Mouse (Mus musculus) E14TG2a.4 (cell line): ENCODE measurements around the gene Col6a1.

Source experiments
- CTCF ChIP-seq: conservative IDR thresholded peaks from 2 replicates; pipeline ENCODE4 v1.5.1; 2014; ENCODE audit warnings: low read length
- NANOG ChIP-seq: IDR thresholded peaks from 2 replicates; pipeline ENCODE4 v1.6.1; 2014; ENCODE audit warnings: borderline replicate concordance, low read length, mixed read lengths
- POU5F1 ChIP-seq: IDR thresholded peaks from 2 replicates; pipeline ENCODE4 v1.6.1; 2014; ENCODE audit warnings: low read length, borderline replicate concordance

DNA sequence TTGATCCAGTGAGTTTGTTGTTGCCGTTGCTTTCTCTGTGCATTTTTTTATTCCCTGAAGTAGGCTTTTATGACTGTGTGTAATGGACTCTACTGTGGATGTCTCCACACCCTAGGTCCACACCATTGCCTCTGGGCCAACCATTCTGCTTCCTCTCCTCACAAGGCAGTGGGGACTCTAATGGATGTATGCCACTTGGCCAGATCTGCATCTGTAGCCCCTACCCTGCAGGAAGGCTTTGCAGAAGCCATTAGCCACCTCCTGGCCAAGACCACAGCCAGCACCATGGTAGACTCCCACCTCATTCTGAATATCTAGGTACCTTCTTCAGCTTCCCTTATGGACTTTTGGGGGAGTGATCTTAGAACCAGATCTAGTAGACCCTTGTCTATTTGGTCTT, 18.4 kb downstream of the Col6a1 start:
- TF ChIP-seq CTCF (no peak), POU5F1 (no peak), NANOG (no peak)
